Mouse (Mus musculus): ENCODE measurements around the gene Nol11. TPM values are rescaled to one million over a fixed set of nuclear protein-coding genes. Genes with fewer than 3 reads are reported as not detected.
A peak's percentile ranks its signal among the peaks of the same experiment; 100 is the strongest.

Nol11 gene
- total and polyA plus RNA-seq, 3 experiments: 62.1 to 172 (median 109) TPM

- H3K9me3 ChIP-seq (replicated peaks; ENCODE audit: low read length): peaks cover 4% of the 10 kb centered on the region
- no peak overlapping the region for H3K27ac ChIP-seq (ENCODE audit: insufficient read depth, low read depth)
- H3K79me2 ChIP-seq (replicated peaks; ENCODE audit: control insufficient read depth, extremely low read depth, insufficient read depth, poor library complexity, severe bottlenecking): no peaks in the 10 kb centered on the region
- no peak overlapping the region for H3K9ac ChIP-seq (ENCODE audit: insufficient read depth, low read depth)
- DNase-seq (ENCODE audit: extremely low read depth): peak; percentile 81
- no peaks in the 10 kb centered on the region for H3K27me3 ChIP-seq (replicated peaks)
- in situ Hi-C loops (cut with MboI; ENCODE audit: low pct_ligation_motif_present, low pct_unique_long_range_greater_than_20kb, low sequenced_read_pairs): loop anchor here (5.0 kb wide), 1 partner anchor 35 kb away; no protein-coding TSS in a partner anchor
- dilution Hi-C loops (cut with MboI; ENCODE audit: extremely low pct_ligation_motif_present, extremely low pct_unique_long_range_greater_than_20kb, low sequenced_read_pairs): no loop called here
- TF ChIP-seq KAT2A (IDR thresholded peaks at IDR 0.05; ENCODE audit: insufficient replicate concordance, low read length): no peak
- no peak for TF ChIP-seq ZNF384 (IDR thresholded peaks at IDR 0.05; ENCODE audit: low read depth, low read length)
- TF ChIP-seq MEF2A (IDR thresholded peaks at IDR 0.05; ENCODE audit: borderline replicate concordance, low read depth, low read length): peak; percentile 45; the same call in 1 of the 2 replicates
- TF ChIP-seq JUN (IDR thresholded peaks at IDR 0.05; ENCODE audit: insufficient read depth, low read depth, low read length): no peak
- peak; percentile 56; the same call in 1 of the 2 replicates for TF ChIP-seq TCF12 (IDR thresholded peaks at IDR 0.05; ENCODE audit: low read depth, low read length)
- TF ChIP-seq IRF4 (IDR thresholded peaks at IDR 0.05; ENCODE audit: low read depth, low read length): 0 out of 2 replicates have a peak, but pooled peaks have one; percentile 34
- TF ChIP-seq ETS1 (conservative IDR thresholded peaks at IDR 0.05; ENCODE audit: low read depth, low read length): peak; percentile 22; the same call in 1 of the 2 replicates
- TF ChIP-seq EP300 (IDR thresholded peaks at IDR 0.05; ENCODE audit: low read length): peak; percentile 67; the same call in 1 of the 2 replicates
- no peak for TF ChIP-seq HCFC1 (IDR thresholded peaks at IDR 0.05; ENCODE audit: low read depth, low read length)
- TF ChIP-seq MAX (IDR thresholded peaks at IDR 0.05; ENCODE audit: low read length): no peak
- peaks cover 3 to 35% of the 10 kb centered on the region in 2 experiments for H3K4me1 ChIP-seq (ENCODE audit: control insufficient read depth in 1 of 2, insufficient read depth in 2 of 2)
- no peak overlapping the region for H3K4me2 ChIP-seq (ENCODE audit: insufficient read depth, low read depth, poor library complexity, severe bottlenecking)
- H3K36me3 ChIP-seq (replicated peaks in 1 of 2; ENCODE audit: control insufficient read depth in 1 of 2, insufficient read depth in 1 of 2, low read length in 1 of 2): no peaks in the 10 kb centered on the region
- no peak overlapping the region for H3K4me3 ChIP-seq (replicated peaks in 1 of 3; ENCODE audit: low read depth in 2 of 3, low read length in 2 of 3, poor library complexity in 1 of 3)
Measured at GRCm38 (mm10) chr11:107142382-107142781, 46.8 kb downstream of the Nol11 start.

GRCm38 (mm10) chr11:107140756-107141155, 48.4 kb downstream of the Nol11 start:
- no peaks in the 10 kb centered on the region for H3K36me3 ChIP-seq (replicated peaks in 1 of 2; ENCODE audit: control insufficient read depth in 1 of 2, insufficient read depth in 1 of 2, low read length in 1 of 2)
- H3K27ac ChIP-seq (ENCODE audit: insufficient read depth, low read depth): peak overlapping the region; percentile 19; the same call in 1 of the 2 replicates
- TF ChIP-seq CTCF (conservative IDR thresholded peaks at IDR 0.05 in 1 of 2, IDR thresholded peaks at IDR 0.05 in 1 of 2; ENCODE audit: low read depth in 2 of 2, low read length in 2 of 2) (no peak), JUN (IDR thresholded peaks at IDR 0.05; ENCODE audit: insufficient read depth, low read depth, low read length) (no peak), JUND (conservative IDR thresholded peaks at IDR 0.05; ENCODE audit: low read depth, low read length) (no peak), BHLHE40 (IDR thresholded peaks at IDR 0.05; ENCODE audit: low read depth, low read length) (peak; percentile 22; the same call in 1 of the 2 replicates), CHD2 (IDR thresholded peaks at IDR 0.05; ENCODE audit: low read length) (0 out of 2 replicates have a peak, but pooled peaks have one; percentile 55), MAZ (IDR thresholded peaks at IDR 0.05; ENCODE audit: low read depth, low read length) (0 out of 2 replicates have a peak, but pooled peaks have one; percentile 22), TCF12 (IDR thresholded peaks at IDR 0.05; ENCODE audit: low read depth, low read length) (peak; percentile 35; the same call in 1 of the 2 replicates), ETS1 (conservative IDR thresholded peaks at IDR 0.05; ENCODE audit: low read depth, low read length) (peak; percentile 23; the same call in 1 of the 2 replicates), E2F4 (IDR thresholded peaks at IDR 0.05; ENCODE audit: insufficient replicate concordance, low read depth, low read length) (no peak), MAX (IDR thresholded peaks at IDR 0.05; ENCODE audit: low read length) (no peak)
- no peaks in the 10 kb centered on the region for H3K79me2 ChIP-seq (replicated peaks; ENCODE audit: control insufficient read depth, extremely low read depth, insufficient read depth, poor library complexity, severe bottlenecking)
- DNase-seq (ENCODE audit: extremely low read depth): peak; percentile 73
- dilution Hi-C loops (cut with MboI; ENCODE audit: extremely low pct_ligation_motif_present, extremely low pct_unique_long_range_greater_than_20kb, low sequenced_read_pairs): no loop called here
- H3K4me2 ChIP-seq (ENCODE audit: insufficient read depth, low read depth, poor library complexity, severe bottlenecking): 0 out of 2 replicates have a peak overlapping the region, but pooled peaks have one; percentile 33
- H3K27me3 ChIP-seq (replicated peaks): no peaks in the 10 kb centered on the region
- no peak overlapping the region for H3K9ac ChIP-seq (ENCODE audit: insufficient read depth, low read depth)
- H3K4me3 ChIP-seq (replicated peaks in 1 of 3; ENCODE audit: low read depth in 2 of 3, low read length in 2 of 3, poor library complexity in 1 of 3): peak overlapping the region in 1 of 3 experiments; percentile 9
- H3K4me1 ChIP-seq (ENCODE audit: control insufficient read depth in 1 of 2, insufficient read depth in 2 of 2): peaks cover 3 to 40% of the 10 kb centered on the region in 2 experiments
- in situ Hi-C loops (cut with MboI; ENCODE audit: low pct_ligation_motif_present, low pct_unique_long_range_greater_than_20kb, low sequenced_read_pairs): loop anchor here (5.0 kb wide), 1 partner anchor 33 kb away; no protein-coding TSS in a partner anchor
- H3K9me3 ChIP-seq (replicated peaks; ENCODE audit: low read length): peaks cover 4% of the 10 kb centered on the region
